Mouse (Mus musculus): ENCODE measurements around the gene Rrm2.

DNA sequence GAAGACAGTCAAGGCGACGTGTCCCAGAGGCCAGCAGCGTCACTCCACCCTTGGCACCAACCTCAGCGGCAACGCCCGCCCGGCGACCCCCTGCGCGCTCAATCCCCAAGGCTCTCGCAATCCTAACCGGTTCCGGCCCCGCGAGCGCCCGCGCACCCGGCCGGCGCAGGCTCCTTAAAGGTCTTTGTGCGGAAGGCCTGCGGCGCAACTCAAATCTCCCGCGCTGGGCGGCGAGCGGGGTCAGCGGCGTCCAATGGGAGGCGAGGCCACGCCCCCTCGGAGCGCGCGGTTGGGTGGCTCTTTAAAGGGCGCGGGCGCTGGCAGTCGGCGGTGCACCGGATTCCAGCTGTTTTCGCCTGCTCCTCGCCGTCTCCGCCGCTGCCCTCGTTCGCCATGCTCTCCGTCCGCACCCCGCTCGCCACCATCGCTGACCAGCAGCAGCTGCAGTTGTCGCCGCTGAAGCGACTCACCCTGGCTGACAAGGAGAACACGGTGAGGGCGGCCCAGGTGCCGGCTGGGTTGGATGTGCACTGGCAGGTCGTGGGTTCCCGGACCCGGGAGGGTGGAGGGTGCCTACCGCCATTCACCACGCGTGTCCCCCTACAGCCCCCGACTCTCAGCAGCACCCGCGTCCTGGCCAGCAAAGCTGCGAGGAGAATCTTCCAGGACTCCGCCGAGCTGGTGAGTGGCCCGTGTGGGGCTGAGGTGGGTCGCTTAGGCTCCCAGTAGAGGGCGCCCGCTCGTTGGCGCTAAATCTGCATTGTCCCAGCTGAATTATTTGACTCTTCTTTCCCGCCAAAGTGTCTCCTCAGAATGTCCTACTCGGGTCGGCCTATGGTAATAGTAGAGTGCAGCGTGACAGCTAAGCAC lies at the start of gene Rrm2:
- TF ChIP-seq CTCF (IDR thresholded peaks at IDR 0.05; ENCODE audit: extremely low read depth, insufficient read depth, low read length), result peak; percentile 54
- TF ChIP-seq POLR2A (IDR thresholded peaks at IDR 0.05; ENCODE audit: extremely low read depth, insufficient read depth, low read length), result no peak
